Mouse (Mus musculus): ENCODE results near the gene 4931423N10Rik. TPM values are rescaled to one million over a fixed set of nuclear protein-coding genes. Genes with fewer than 3 reads are reported as not detected.

4931423N10Rik gene
- 0.66 TPM for polyA plus RNA-seq (2014; fragmentation: Illumina TruSeq; extraction: RNeasy Lipid Tissue Mini Kit (QIAGEN cat#74804); ENCODE audit: low read depth, low replicate concordance)

GRCm38 (mm10) chr2:23207070-23207526 is at the start of gene 4931423N10Rik:
Gene 4931423N10Rik, plus strand, starts transcription at chr2:23207476.

Other genes starting within 250 kb of the 4931423N10Rik start
- 54.9 TPM for gene Abi1, start 167.2 kb upstream of the 4931423N10Rik start, polyA plus RNA-seq (2014; fragmentation: Illumina TruSeq; extraction: RNeasy Lipid Tissue Mini Kit (QIAGEN cat#74804); ENCODE audit: low read depth, low replicate concordance)
- gene Acbd5, start 139.3 kb upstream of the 4931423N10Rik start, polyA plus RNA-seq (2014; fragmentation: Illumina TruSeq; extraction: RNeasy Lipid Tissue Mini Kit (QIAGEN cat#74804); ENCODE audit: low read depth, low replicate concordance) = 39.4 TPM
- gene Mastl, start 51.5 kb upstream of the 4931423N10Rik start, polyA plus RNA-seq (2014; fragmentation: Illumina TruSeq; extraction: RNeasy Lipid Tissue Mini Kit (QIAGEN cat#74804); ENCODE audit: low read depth, low replicate concordance) = 0.72 TPM
- gene Yme1l1, start 51.1 kb upstream of the 4931423N10Rik start, polyA plus RNA-seq (2014; fragmentation: Illumina TruSeq; extraction: RNeasy Lipid Tissue Mini Kit (QIAGEN cat#74804); ENCODE audit: low read depth, low replicate concordance) = 44.4 TPM
- gene Nxph2, start 113.8 kb downstream of the 4931423N10Rik start, polyA plus RNA-seq (2014; fragmentation: Illumina TruSeq; extraction: RNeasy Lipid Tissue Mini Kit (QIAGEN cat#74804); ENCODE audit: low read depth, low replicate concordance) = not detected